Mouse (Mus musculus) testis, postnatal 14 days (tissue): Measurements from ENCODE around the gene Catip.
"Not testable (repeated sequence)": the region's sequence is repeated elsewhere in the genome, so short reads cannot be mapped to it uniquely, and the experiment has no call there.

Experiments used
- DNase-seq: peaks from one replicate; pipeline ENCODE4 v3.0.0; 2021; ENCODE audit warnings: low spot score

The Catip gene

DNA sequence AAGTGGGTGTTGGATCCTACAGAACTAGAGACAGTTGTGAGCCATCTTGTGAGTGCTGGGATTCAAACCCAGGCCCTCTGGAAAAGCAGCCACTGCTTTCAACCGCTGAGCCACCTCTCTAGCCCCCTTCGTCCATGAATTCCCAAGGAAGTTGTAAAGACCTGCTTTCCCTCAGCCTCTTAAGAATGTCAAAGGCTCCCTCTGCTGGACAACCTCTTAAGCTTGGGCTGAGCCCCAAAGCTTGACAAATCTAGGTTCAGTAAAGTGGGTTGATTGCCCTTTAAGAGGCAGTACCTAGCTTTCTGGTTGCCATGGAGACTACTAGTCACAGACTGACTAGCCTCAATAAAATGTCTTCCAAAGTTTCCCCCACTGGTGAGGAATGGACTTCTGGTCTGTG, at the start of gene Catip:
Gene Catip, plus strand, starts transcription at position 297 of the 400 bp plus-strand sequence.
- peak; percentile 46 for DNase-seq

GRCm38 (mm10) chr1:74313049-74313692, 48.7 kb upstream of the Catip start:
- DNase-seq, result no peak

- DNase-seq, result no peak
These were observed 47.1 kb upstream of the Catip start for GRCm38 (mm10) chr1:74314796-74315195.

GRCm38 (mm10) chr1:74316114-74316827, 45.6 kb upstream of the Catip start:
- no peak for DNase-seq

GRCm38 (mm10) chr1:74318711-74319110, 43.2 kb upstream of the Catip start:
- no peak for DNase-seq

DNA sequence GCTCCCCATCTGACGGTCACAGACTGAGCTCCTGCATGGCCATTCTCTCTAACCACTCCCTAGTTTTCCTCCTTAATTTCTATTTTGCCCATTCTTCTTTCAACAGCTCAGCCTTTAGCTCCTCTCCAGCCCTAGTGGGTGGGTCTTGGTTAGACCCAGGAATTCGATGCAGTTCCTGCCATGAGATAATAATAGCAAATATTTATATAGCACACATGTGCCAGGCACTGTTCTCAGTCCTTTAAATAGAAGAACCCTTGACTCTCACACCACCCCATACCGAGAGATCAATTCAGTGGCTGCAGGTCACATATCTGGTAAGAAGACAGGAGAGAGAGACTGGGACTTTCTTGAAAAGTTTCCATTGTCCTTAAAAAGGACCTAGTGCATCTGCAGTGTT, 40.5 kb upstream of the Catip start:
- DNase-seq, result no peak

GRCm38 (mm10) chr1:74326916-74327315, 35.0 kb upstream of the Catip start:
- not testable (repeated sequence) for DNase-seq

- DNase-seq, result no peak
These were observed 31.9 kb upstream of the Catip start for GRCm38 (mm10) chr1:74329899-74330431.

GRCm38 (mm10) chr1:74331046-74331681, 30.7 kb upstream of the Catip start:
- DNase-seq, result no peak

GRCm38 (mm10) chr1:74332241-74332763, 29.6 kb upstream of the Catip start:
- DNase-seq, result peak; percentile 94

- no peak for DNase-seq
These were observed 29.0 kb upstream of the Catip start for GRCm38 (mm10) chr1:74332930-74333329.

GRCm38 (mm10) chr1:74334607-74335006, 27.3 kb upstream of the Catip start:
- no peak for DNase-seq

DNA sequence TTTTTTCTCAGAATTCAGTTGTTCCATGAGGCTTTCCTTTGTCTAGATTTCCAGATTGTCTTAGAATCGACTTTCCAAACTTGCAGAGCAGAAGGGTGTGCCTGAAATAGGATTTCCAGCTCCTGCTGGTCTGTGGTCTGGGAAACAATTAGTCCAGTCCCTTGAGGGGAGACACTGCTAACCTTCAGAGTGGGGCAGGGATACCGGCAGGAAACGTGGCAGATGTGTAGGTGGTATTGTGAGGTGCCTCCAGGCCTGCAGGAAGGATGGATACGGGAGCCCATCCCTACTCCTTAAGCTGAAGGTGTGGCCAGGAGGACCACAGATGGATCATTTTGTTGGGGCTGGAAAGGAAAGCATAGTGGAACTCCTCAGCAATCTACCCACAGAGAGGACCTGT, 26.9 kb upstream of the Catip start:
- DNase-seq, result no peak

GRCm38 (mm10) chr1:74335436-74336170, 26.3 kb upstream of the Catip start:
- DNase-seq, result no peak

GRCm38 (mm10) chr1:74337241-74337771, 24.6 kb upstream of the Catip start:
- peak; percentile 79 for DNase-seq

- no peak for DNase-seq
These were observed 23.9 kb upstream of the Catip start for GRCm38 (mm10) chr1:74338013-74338412.

DNA sequence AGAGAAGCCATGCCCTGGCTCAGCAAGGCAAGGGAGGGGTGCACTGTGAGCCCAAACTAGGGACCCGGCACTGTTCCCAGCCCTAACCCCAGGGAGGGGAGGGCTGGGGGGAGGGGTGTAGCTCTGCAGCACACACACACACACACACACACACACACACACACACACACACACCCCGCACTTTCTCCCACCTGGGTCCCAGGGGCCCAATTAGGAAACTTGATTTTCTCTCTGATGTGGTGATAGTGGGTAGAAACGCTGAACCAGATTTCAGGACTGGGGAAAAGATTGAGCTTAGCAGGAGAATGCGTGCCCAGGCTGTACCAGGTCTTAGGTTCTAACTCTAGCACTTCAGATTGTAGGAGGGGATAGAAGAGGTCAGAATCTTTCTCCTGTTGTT, 23.3 kb upstream of the Catip start:
- DNase-seq, result no peak

DNA sequence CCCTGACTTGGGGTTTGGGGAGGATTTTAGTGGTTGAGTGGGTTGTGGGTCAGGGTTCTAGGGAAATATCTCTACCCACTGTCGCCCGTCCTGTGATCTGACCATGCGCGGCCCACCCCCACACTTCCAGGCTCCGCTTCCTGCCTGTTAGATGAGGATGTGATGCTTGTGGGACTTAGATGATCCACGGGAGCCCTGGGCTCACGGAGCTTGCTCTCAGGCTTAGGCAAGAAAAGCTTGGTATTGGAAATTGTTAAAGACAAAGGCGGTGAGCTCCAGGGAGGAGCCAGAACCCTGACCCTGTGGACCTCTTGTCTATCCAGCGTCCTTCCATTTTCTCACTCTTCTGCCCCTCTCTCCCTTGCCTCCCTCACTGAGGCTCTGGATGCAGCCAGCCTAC, 22.0 kb upstream of the Catip start:
- no peak for DNase-seq

- DNase-seq, result peak; percentile 61
These were observed 21.5 kb upstream of the Catip start for GRCm38 (mm10) chr1:74340361-74340764.

DNA sequence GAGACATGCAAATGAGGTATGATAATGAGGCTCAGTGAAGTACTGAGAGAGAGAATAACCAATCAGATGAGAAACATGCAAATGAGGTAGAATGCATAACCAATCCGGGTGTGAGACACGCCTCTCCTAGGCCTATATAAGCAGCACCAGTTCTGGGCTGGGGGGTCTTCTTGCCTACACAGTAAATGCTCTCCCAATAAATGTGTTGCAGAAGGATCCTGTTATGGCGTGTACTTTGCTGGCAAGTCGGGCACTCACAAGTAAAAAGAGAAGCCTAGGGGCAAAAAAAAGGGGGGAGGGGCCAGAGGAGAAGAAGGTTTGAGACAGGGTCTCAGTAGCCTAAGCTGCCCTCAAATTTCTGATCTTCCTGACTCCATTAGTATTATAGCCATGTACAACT, 20.9 kb upstream of the Catip start:
- DNase-seq, result not testable (repeated sequence)

- DNase-seq, result no peak
These were observed 20.0 kb upstream of the Catip start for GRCm38 (mm10) chr1:74341898-74342297.

- DNase-seq, result no peak
These were observed 19.6 kb upstream of the Catip start for GRCm38 (mm10) chr1:74342308-74342707.
